Mouse (Mus musculus) forebrain, postnatal 0 days (tissue): ENCODE measurements around the gene Slc5a9. TPM values are rescaled to one million over a fixed set of nuclear protein-coding genes. Genes with fewer than 3 reads are reported as not detected.
"Not testable (repeated sequence)": the region's sequence is repeated elsewhere in the genome, so short reads cannot be mapped to it uniquely, and the experiment has no call there.

Source experiments
- ATAC-seq: fragments of 200-750 bp; cut with Nextera tagmentation; 2 replicates; pipeline ENCODE4 v1.8.0; 2017; ENCODE audit warnings: mild to moderate bottlenecking, moderate library complexity
- DNase-seq: peaks from one replicate; pipeline ENCODE4 v3.0.0-alpha.2; 2015
- H3K27ac ChIP-seq: fragments of 300-500 bp; sonication (generic); 2 replicates; pipeline ENCODE4 v1.5.1; 2014; ENCODE audit warnings: low read depth, mild to moderate bottlenecking, antibody characterized with exemption, low read length, moderate library complexity, mixed read lengths
- H3K27me3 ChIP-seq: fragments of 300-500 bp; sonication (generic); 2 replicates; pipeline ENCODE4 v1.6.1; 2014; ENCODE audit warnings: mild to moderate bottlenecking, low read length, mixed read lengths; ENCODE audit not compliant: insufficient read depth
- H3K36me3 ChIP-seq: fragments of 300-500 bp; sonication (generic); 2 replicates; pipeline ENCODE4 v1.6.1; 2014; ENCODE audit warnings: mild to moderate bottlenecking, moderate library complexity; ENCODE audit not compliant: insufficient read depth
- H3K4me1 ChIP-seq: fragments of 300-500 bp; sonication (generic); 2 replicates; pipeline ENCODE4 v1.6.1; 2014; ENCODE audit warnings: antibody characterized with exemption; ENCODE audit not compliant: insufficient read depth
- H3K4me2 ChIP-seq: fragments of 300-500 bp; sonication (generic); 2 replicates; pipeline ENCODE4 v1.6.1; 2014; ENCODE audit warnings: low read depth, mild to moderate bottlenecking, moderate library complexity
- H3K4me3 ChIP-seq: fragments of 300-500 bp; sonication (generic); 2 replicates; pipeline ENCODE4 v1.5.1; 2014; ENCODE audit warnings: low read depth, low read length, mixed read lengths
- H3K9ac ChIP-seq: fragments of 300-500 bp; sonication (generic); 2 replicates; pipeline ENCODE4 v1.6.1; 2014; ENCODE audit warnings: mild to moderate bottlenecking
- H3K9me3 ChIP-seq: fragments of 300-500 bp; sonication (generic); 2 replicates; pipeline ENCODE4 v1.6.1; 2016; ENCODE audit warnings: low read length
- CTCF ChIP-seq: sonication (generic); IDR thresholded peaks from 2 replicates; pipeline ENCODE4 v1.5.1; 2016; ENCODE audit warnings: antibody characterized with exemption, control low read depth, low read depth
- WGBS: fragments of 180-500 bp; shearing (Covaris S2); extraction: QIAGEN DNeasy Blood & Tissue Kit; methylation state at CpG from one replicate; pipeline ENCODE4 v1.1.7; 2014; 5-methylcytosine and 5-hydroxymethylcytosine counted together
- polyA plus RNA-seq: library from polyadenylated mRNA; unstranded; fragments of >200 nt; fragmentation: Nextera tagmentation; extraction: Ambion mirVana; gene quantifications from 2 replicates; pipeline ENCODE4 v1.2.1, GENCODE M21; 2015
- total RNA-seq: library from RNA; depleted of rRNA; stranded (reverse); fragments of >200 nt; gene quantifications from 2 replicates; pipeline ENCODE4 v1.2.3, GENCODE M21; 2014; rRNA removed

The Slc5a9 gene
- total RNA-seq (not detected in 2 replicates), polyA plus RNA-seq (0.07 TPM in 1 of 2 replicates, not detected in the other)

GRCm38 (mm10) chr4:111902775-111903174 is at the start of gene Slc5a9:
Slc5a9 (minus strand) TSS chr4:111902918.
- no peak for ATAC-seq
- Histone ChIP-seq H3K27me3 (no peaks in the 10 kb centered on the region), H3K4me1 (no peaks in the 10 kb centered on the region), H3K9me3 (no peaks in the 10 kb centered on the region), H3K36me3 (no peaks in the 10 kb centered on the region), H3K4me2 (no peak within 1 kb of the TSS), H3K27ac (no peak within 1 kb of the TSS), H3K9ac (no peak within 1 kb of the TSS), H3K4me3 (no peak within 1 kb of the TSS)
- DNase-seq = no peak
- no peak for TF ChIP-seq CTCF

DNA sequence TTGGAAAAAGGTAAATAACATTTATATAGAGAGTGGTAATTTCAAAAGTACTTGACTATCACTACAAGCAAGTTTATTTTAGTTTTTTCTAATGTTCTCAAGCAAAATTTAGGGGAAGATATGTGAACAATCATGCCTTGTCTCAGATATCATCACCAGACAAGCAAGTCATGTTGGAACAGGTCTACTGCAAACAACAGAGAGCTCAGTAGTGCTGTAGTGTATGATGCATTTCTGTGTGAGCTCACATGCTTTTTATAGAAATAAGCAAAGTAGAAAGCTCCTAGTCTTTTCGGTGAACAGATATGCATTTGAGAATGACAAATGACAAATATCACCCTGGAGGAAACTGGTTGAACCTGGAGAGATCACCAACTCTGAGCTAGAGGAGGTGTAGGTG is 16.4 kb upstream of the Slc5a9 start, which contains the start of gene Skint8:
Gene Skint8 (plus strand): TSS at position 301 of the 400 bp plus-strand sequence.
- no peak for DNase-seq
- no peak within 1 kb of the TSS for H3K9ac ChIP-seq
- 96% methylated on average over 1 of the region's 1 CpGs for WGBS

GRCm38 (mm10) chr4:111907926-111908325 is 5.2 kb upstream of the Slc5a9 start:
- Histone ChIP-seq H3K9ac (no peak overlapping the region), H3K27me3 (no peaks in the 10 kb centered on the region), H3K4me2 (no peak overlapping the region), H3K36me3 (no peaks in the 10 kb centered on the region), H3K9me3 (no peaks in the 10 kb centered on the region), H3K4me1 (no peaks in the 10 kb centered on the region), H3K4me3 (no peak overlapping the region), H3K27ac (no peak overlapping the region)
- ATAC-seq (peak; percentile 66), DNase-seq (peak; percentile 57)
- 41% methylated on average over 2 of the region's 2 CpGs for WGBS
- peak; percentile 75 for TF ChIP-seq CTCF

More for the DNA sequence above, 16.4 kb upstream of the Slc5a9 start, which contains the start of gene Skint8:
- H3K4me2 ChIP-seq = no peak within 1 kb of the TSS
- TF ChIP-seq CTCF = no peak
- H3K36me3 ChIP-seq = no peaks in the 10 kb centered on the region
- no peak within 1 kb of the TSS for H3K4me3 ChIP-seq
- H3K9me3 ChIP-seq = 0 out of 2 replicates have a peak, but pooled peaks cover 4% of the 10 kb centered on the region
- no peaks in the 10 kb centered on the region for H3K27me3 ChIP-seq
- no peak for ATAC-seq
- H3K27ac ChIP-seq = no peak within 1 kb of the TSS
- H3K4me1 ChIP-seq = no peaks in the 10 kb centered on the region

DNA sequence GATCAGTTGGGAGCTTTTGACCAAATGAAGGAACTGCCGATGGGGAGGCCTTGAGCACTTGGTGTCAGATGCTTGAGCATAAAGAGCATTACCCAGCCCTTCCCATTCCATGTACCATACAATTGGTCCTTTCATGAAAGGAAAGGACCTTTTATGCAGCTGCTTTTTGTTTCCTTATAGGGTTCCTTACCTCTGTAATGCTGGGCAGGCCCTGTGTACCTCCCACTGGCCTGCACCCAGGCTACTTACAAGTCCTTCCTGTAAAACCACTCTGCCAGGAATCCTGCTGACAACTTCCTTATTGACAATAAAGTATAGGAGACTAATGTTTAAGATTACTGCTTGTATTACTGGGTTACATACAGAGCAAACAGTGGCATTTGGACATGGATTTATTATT is 1.2 kb downstream of the Slc5a9 start:
- Histone ChIP-seq H3K4me2 (no peak overlapping the region), H3K27me3 (no peaks in the 10 kb centered on the region), H3K9ac (no peak overlapping the region), H3K9me3 (no peaks in the 10 kb centered on the region), H3K4me1 (no peaks in the 10 kb centered on the region), H3K4me3 (no peak overlapping the region), H3K27ac (no peak overlapping the region), H3K36me3 (no peaks in the 10 kb centered on the region)
- 69% methylated on average over 1 of the region's 1 CpGs for whole genome bisulfite sequencing
- DNase-seq (no peak), ATAC-seq (no peak)
- TF ChIP-seq CTCF = no peak

DNA sequence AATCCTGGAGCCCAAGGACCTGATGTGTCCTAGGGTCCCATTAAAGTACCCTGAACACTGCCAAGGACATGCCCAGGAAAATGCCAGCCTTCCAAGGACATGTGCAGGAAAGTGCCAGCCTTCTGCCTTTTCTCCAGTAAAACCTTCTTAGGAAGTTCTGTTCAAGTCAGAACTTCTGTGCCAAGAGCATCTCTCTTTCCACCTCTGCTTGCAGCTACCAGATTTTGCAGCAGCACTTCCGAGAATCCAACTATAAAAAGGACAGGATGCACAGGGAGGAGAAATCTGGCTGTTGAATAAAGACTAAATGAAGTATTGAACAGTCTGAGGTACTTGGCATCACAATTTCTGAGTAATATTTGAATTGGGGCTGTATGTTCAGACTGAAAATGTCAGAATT is 2.2 kb downstream of the Slc5a9 start:
- H3K4me1 ChIP-seq, H3K36me3 ChIP-seq, DNase-seq, H3K4me2 ChIP-seq, H3K9me3 ChIP-seq, H3K9ac ChIP-seq, H3K4me3 ChIP-seq, ATAC-seq, H3K27ac ChIP-seq, H3K27me3 ChIP-seq: not testable (repeated sequence)
- WGBS = 69% methylated on average over 1 of the region's 1 CpGs

DNA sequence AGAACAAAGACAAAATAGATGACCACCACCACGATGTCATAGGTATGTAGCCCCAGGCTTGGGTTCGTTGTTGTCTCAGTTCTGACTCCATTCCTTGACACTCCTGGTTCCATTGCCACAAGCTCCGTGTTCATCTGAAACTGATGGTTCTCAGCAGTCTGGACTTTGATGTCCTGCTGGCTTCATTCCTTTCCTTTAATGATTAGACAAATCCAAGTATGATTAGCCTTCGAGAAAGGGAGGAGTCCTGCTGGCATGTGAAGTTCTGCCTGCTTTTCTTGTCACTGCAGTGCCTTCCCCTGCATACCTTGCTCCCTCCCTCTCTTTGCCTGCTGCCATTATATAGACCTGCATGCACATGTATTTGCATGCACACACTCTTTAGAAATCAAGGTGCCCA is 4.2 kb downstream of the Slc5a9 start:
- no peak overlapping the region for H3K9ac ChIP-seq
- no peaks in the 10 kb centered on the region for H3K4me1 ChIP-seq
- no peak overlapping the region for H3K27ac ChIP-seq
- no peaks in the 10 kb centered on the region for H3K9me3 ChIP-seq
- WGBS = 62% methylated on average over 4 of the region's 4 CpGs
- TF ChIP-seq CTCF = no peak
- no peak overlapping the region for H3K4me3 ChIP-seq
- no peaks in the 10 kb centered on the region for H3K36me3 ChIP-seq
- DNase-seq (no peak), ATAC-seq (no peak)
- no peaks in the 10 kb centered on the region for H3K27me3 ChIP-seq
- H3K4me2 ChIP-seq = no peak overlapping the region

- ATAC-seq (no peak), DNase-seq (no peak)
- H3K4me1 ChIP-seq = no peaks in the 10 kb centered on the region
- H3K9me3 ChIP-seq = no peaks in the 10 kb centered on the region
- no peak overlapping the region for H3K4me2 ChIP-seq
- H3K36me3 ChIP-seq = no peaks in the 10 kb centered on the region
- 47% methylated on average over 1 of the region's 1 CpGs for WGBS
- no peak overlapping the region for H3K4me3 ChIP-seq
- H3K27me3 ChIP-seq = no peaks in the 10 kb centered on the region
- TF ChIP-seq CTCF = no peak
- H3K9ac ChIP-seq = no peak overlapping the region
- no peak overlapping the region for H3K27ac ChIP-seq
Observed at GRCm38 (mm10) chr4:111897755-111898154, 5.0 kb downstream of the Slc5a9 start.

GRCm38 (mm10) chr4:111892138-111892537 is 10.6 kb downstream of the Slc5a9 start:
- Histone ChIP-seq H3K4me2 (no peak overlapping the region), H3K36me3 (no peaks in the 10 kb centered on the region), H3K27me3 (no peaks in the 10 kb centered on the region), H3K27ac (no peak overlapping the region), H3K4me3 (no peak overlapping the region), H3K4me1 (no peaks in the 10 kb centered on the region), H3K9ac (no peak overlapping the region), H3K9me3 (no peaks in the 10 kb centered on the region)
- DNase-seq (no peak), ATAC-seq (no peak)
- no peak for TF ChIP-seq CTCF
